Mouse (Mus musculus) WW6 (cell line): ENCODE measurements at regions not wholly inside any gene's neighbourhood (a gene's known extent, or its start where the extent isn't known, plus 50 kb on each side); places are given as distances from the start of the nearest gene placed in this dataset.
"Not testable (repeated sequence)": the region's sequence is repeated elsewhere in the genome, so short reads cannot be mapped to it uniquely, and the experiment has no call there.

Source experiments
- DNase-seq: peaks from one replicate; pipeline ENCODE4 v3.0.0-alpha.2; 2013; ENCODE audit warnings: low read depth, low spot score

DNA sequence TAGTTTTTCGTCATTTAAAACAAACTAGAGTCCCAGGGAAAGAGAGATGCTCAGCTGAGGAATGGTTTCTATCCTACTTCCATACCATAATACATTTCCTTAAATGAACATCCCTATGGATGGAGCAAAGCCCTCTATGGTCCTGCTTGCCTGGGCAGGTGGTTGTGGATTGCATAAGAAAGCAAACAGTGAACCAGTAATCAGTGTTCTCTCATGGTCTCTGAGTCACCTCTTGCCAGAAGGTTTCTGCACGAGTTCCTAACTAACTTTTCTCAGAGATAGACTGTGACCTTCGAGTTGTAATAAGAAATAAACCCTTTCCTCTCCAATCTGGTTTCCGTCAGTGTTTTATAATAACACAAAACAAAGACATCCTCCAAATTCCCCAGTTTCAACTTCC lies 62.9 kb upstream of the Bet1 start:
- DNase-seq, result no peak

DNA sequence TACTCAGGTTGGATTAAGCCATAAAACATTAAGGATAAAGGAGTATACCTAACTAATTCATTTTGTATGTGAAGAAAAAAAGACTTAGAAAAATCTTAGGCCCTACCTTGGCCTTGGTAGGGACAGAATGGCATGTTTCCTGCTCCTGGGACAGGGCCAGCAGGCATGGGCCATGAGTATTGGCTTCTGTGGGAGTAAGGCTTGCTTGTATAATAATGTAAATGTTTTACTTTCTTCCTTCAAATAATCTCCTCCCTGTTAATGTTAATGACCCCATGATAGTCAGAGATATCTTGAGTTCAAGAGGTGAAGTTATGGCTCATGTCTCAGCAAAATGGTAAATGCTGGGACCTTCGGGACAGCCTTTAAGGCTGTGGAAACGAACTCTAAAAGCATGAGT lies 71.5 kb upstream of the Bet1 start:
- DNase-seq, result no peak

DNA sequence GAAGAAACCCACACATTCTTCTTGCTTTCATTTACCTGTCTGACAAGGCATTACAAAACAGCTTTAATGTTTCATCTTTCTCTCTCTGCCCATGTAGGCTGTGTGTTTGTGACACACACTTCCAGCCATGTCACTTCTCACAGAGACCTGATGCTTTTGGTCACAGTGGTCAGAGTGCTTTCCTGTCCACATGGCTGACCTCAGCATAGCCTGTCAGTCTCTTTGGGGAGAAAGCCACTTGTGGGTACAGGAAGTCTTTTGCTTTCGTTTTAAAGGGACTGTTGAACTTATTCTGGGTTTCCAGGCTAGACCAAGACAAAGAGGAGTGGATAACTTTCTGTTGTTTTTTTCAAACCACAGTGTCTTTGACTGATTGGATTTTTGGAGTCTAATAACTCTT lies 77.0 kb upstream of the Bet1 start:
- DNase-seq, result no peak

DNA sequence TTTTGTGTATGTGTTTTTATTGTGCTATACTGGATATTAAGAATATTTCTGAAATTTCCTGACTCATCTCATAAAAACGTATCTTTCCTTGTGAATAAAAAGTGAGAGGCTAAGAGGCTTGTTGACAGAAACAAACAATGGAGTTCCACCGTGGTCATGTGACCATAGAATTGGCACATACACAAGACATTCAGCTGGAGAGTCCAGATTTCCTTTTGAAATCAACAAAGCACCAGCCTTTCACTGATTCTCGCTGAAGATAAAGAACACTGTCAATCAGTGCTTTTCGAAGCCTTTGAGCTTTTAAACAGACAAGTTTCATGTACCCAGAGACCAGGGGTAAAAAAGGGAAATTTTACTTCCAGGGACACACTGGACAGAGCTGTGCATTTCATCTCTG lies 80.3 kb upstream of the Bet1 start:
- DNase-seq, result no peak

DNA sequence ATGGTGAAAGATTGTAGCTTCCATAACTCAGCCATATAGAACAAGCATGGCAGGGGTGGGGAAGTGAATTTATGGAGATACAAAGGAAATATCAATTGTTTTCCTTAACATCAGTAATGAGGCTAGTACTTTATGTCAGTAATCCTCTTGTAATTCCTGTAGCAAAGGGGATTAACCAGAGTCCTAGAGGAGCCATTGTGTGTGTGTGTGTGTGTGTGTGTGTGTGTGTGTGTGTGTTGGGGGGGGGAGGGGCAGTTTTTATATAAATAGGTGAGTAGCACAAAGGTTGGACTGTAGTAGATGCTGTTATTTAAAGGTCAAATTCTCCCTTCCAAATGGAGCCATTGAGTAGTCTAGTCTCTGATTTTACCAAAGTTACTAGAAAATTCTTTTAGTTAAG lies 81.0 kb upstream of the Bet1 start:
- no peak for DNase-seq

DNA sequence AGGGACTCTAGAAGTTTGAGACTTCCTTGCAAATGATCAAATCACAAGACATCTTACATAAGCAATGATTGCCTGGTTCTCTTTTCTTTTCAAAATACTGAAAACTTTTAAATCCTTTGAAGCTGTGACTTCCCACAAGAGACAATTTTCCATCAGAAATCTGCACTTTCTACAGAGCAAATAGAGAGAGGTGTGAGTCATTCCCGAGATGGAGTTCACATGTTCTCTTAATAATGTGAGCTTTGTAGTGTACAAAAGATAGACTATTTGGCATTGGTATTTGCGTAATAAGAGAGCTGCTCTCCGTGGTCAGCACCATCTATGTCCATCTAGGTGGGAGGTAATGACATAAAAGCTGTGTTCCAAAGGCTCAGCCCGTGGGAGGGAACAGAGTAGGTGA lies 84.8 kb upstream of the Bet1 start:
- no peak for DNase-seq

DNA sequence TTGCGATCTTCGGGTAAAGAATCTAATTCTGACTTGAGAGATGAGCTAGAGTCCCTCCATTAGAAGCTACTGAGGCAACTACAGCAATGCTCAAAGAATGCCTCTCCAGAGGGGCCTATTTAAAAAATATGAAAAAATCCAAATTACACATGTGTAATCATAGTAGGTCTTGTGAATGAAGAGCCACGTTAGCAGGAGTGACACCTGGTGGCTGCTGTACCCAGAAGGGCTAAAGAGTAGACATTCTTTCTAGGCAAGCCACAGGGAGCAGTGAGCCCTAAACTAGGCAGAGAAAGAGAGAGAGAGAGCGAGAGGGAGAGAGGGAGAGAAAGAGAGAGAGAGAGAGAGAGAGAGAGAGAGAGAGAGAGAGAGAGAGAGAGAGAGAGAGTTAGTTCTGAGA lies 100.9 kb upstream of the Bet1 start:
- no peak for DNase-seq

DNA sequence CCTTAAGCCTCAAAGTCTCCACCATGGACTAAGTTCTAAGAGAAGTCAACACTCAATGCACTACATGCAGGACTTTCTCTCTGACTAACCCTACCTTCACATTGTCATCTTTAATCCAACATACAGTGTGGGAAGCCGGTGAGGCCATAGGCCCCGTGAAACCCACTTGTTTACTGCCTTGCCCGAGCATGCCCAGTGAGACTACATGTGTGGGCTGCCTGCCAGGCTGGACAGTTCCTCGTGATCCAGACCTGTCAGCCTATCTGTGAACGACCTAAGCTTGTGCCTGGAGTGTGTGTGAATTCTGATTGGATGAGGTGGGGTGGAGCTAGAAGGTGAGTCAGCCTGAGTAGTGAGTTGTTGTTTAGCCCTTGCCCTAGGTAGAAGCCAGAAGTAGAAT lies 104.2 kb upstream of the Bet1 start:
- DNase-seq, result not testable (repeated sequence)

DNA sequence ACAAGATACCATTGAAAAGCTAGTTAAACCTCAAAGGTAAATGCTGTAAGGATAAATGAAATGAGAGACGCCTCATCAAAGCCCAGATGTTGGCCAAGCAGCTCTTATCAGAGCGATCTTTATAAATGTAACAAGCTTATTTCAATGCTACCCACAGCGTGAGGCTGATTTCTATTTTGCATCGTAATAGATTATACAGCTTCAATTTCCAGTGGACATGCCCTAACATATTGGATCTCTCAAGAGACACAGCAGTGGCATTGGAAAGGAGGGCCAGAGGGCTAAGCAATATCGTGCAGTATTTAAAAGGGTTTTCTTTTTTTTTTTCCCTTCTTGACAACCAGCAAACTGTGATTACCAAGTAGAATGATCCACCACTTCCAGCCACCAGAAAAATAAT lies 106.5 kb upstream of the Bet1 start:
- DNase-seq, result no peak

DNA sequence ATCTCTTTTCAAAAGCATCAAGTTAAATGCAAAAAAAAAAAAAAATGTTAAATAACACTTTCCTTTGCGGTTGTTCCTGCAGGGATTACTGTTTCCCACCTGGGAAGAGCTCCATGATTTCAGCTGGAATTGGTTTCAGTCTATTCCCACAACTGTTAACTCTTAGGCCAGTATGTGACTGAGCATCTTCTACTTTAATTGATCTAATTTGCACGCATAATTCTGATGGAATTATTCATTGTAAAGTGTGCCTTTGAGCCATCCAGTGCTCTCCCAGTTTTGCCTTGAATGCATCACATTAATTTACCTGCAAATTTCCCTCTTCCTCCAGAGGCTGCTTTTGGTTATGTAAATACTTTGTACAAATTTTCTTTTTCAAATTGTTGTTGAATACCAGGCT lies 114.4 kb upstream of the Bet1 start:
- no peak for DNase-seq

DNA sequence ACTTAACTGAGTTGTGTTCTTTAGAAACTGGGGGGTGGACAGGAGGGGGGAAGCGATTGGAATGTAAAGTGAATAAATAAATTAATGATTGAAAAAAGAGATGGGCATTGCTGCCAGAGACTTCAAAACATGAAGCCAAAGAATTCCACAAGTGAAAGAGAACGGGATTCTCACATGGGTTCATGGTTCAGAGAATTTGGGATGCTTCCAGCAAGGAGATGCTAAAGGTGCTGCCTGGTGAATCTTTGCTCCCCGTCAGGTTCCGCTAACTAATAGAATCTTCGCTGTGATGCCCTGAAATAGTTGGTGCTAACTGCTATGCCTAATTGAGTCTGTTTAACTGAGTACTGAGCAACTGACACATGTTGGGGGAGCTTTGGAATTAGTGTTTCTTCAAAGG lies 118.9 kb upstream of the Bet1 start:
- no peak for DNase-seq

DNA sequence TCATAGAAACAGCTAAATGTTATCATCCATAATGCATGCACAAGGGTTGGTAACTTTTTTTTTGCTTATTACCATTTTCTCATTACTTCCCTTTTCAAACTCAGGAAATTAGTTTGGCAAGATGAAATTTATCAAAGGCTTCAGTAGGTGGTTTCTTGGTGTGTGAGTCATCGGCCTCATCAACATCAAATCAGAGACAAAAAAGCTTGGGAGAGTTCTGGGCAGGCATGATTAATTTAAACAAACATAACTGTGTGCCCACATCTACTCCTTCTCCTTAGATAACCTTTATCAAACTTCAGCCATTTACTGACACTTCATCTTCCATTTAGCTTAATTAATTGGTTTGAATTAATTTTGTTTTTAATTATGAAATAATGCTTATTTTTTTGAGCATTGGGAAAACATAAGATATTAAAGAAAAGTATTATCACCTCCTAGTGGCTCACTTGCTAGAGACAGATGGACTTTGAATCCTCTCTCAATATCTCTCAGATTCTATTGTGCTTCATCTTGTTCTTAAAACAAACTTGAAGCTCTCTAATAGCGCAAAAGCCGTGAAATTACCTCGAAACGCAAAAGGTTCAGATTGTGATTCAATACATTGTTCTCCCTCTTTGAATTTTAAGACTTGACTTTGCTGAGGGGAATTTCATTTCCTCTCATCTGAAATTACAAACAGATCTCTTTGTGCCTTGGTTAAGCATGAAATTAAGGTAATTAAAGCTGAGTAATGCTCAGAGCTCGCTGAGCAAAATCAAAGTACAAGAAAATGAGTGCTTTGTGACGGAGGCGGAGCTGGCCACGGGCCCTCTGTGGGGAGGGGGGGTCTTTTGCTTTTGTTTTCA lies 158.7 kb upstream of the Bet1 start:
- DNase-seq, result no peak

DNA sequence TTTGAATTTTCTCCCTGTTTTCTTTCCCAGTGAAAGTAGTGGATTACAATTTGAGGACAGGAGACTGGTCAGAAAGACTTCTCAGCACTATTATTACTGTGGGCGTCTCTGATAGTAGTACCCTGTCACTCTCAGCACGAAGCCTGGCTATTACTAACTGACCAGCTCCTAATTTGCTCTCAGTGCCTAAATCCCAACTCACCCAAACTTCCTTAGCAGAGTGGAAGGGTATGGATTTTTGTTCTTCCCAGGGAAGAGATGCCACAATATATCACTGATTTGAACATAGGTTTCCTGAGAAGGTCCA lies 159.3 kb upstream of the Bet1 start:
- no peak for DNase-seq

DNA sequence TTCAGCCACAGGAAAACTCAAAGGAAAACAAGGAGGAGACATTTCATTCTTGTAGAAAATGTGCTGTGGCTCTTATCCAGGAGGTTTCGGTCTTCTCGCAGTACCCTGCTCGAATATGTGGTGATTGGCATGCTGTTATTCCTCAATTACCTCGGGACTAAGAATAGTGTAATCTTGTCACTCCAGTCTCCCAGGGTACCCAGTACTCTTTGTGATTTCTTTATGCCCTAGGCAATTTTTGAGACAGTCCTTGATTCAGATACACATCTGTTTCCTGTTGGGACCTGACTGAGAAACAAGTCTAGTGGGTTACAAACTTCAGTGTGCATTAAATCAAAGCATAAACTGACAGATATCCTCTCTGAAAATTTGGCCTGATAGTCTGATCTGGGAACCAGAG lies 189.8 kb upstream of the Bet1 start:
- DNase-seq, result no peak

DNA sequence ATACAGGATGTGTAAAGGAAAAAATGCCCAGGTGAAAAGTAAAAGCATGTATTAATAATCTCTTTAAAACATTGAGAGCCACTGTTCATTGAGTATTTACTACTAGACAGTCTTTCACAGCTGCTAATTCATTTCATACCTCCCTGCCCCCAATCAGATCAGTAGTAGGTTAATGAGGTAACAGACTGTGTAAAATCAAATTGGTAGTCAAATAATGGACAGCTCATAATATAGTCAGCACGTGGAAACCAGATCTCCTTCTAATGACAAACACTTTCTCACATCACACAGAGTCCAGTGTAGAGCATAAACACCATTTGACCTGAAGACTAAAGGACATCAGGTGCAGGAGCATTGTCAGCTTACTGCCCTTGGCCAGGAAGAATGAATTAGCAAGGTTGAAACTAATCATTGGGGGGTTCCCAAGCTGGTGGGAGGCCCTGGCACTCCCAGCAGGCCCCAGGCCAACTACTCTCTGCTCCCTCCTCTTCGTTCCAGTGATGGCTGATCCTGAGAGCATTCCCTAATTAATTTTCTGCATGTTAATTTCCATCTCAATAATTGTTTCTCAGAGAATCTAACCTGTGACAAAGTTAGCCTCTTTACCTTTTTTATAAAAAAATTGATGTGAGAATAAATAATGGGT lies 190.6 kb upstream of the Bet1 start:
- no peak for DNase-seq

DNA sequence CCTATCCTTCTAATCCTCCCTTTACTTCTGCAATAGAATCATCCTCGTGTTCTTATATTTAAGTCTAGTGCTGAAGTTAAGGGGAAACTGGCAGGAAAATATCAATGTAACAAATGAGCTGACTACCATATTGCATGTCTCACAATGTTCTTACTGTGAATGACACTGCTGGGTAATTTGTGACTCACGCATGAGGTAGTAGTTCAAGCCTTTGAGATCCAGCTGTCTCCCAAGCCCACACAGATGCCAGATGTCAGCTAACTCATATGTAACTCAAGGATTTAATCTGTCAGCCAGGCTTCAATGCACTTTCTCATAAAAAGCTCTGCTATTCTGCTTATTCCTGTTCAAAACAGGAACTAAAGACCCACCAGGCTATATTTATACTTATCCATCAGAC lies 204.6 kb upstream of the Bet1 start:
- no peak for DNase-seq

DNA sequence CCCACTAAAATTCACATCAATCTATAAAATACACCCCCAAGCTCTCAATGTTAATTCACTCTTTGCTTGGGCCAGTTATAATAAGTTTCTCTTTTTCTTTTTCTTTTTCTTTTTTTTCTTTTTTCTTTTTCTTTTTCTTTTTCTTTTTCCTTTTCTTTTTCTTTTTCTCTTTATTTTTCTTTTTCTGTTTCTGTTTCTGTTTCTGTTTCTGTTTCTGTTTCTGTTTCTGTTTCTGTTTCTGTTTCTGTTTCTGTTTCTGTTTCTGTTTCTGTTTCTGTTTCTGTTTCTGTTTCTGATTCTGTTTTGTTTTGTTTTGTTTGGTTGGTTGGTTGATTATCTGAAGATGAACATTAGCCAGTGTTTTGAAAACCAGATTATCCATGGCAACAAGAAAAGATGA lies 201.2 kb upstream of the Col1a2 start:
- not testable (repeated sequence) for DNase-seq

DNA sequence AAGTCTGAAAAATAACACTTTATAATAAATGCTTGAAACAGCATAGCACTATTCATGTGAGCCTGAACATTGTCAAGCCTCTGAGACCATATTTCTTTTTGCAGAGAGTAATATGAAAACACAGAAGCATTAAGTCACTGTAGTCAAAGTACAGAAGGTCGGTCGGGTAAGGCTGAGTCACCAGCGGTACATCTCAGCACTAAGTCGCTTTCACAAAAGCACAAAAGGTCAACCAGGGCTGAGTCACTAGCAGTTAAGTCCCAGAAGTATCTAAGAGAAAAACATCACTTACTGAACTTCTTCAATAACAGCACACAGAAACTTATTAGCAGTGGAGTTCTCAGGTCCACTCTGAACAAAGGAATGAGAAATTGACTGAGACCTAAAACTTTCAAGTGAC lies 154.7 kb upstream of the Col1a2 start:
- DNase-seq, result no peak

DNA sequence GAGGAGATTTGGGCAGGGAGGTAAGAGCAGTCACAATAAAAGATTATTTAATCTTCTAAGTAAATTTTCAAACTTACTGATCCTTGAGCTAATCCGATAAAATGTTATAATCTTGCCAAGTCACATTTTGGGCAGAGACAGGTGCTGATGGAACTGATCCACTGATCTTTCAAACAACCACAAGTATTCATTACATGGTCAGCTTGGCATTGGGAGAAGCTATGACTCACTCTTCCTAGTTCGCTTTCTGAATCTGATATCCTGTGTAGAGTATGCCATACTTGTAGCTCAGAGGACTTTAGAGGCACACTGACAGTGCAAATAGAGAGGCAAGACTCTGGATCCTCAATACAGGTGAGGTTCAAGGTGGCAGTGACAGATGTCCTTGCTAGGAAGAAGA lies 142.4 kb upstream of the Col1a2 start:
- no peak for DNase-seq

DNA sequence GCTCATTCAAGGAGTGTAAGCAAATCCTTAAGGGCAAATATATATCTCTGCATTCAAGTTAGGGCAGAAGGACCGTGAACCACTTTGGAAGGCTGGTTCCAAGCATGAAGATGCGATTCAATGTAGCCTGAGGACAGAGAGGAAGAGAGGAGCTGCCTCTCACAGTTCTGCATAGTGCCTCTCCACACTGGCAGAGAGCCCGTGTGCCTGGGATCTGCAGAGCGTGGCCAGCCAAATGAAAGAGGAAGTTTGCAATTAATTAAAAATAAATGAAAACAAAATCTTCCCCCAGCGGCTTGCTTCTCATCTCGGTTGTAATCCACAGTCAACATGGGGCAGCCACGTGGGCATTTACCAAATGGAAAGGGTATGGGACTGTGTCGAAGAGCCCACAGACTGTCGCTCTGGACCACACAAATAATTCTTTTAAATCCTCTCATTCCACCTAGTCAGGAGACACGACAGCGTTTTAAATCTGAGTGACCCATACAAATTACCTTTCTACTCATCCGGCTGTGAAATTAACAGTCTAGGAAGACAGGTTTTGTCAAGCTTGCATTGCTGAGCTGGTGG lies 129.1 kb upstream of the Col1a2 start:
- DNase-seq, result no peak

DNA sequence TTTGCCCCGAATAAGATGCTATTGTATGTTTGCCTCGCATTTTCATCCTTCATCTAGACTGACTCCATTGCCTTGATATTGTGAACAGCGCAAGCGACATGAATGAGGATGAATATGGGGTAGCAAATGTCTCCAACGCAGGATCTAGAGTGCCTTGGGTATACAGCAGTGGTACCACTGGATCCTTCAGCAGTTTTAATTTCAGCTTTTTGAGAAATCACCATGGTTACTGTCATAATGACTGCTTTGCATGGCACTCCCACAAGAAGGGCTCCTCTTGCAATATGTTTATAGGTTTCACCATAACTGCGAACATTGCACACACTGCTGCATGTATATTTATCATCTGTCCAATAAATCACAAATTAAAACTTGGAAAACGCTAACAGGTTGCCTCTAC lies 107.8 kb upstream of the Col1a2 start:
- no peak for DNase-seq

DNA sequence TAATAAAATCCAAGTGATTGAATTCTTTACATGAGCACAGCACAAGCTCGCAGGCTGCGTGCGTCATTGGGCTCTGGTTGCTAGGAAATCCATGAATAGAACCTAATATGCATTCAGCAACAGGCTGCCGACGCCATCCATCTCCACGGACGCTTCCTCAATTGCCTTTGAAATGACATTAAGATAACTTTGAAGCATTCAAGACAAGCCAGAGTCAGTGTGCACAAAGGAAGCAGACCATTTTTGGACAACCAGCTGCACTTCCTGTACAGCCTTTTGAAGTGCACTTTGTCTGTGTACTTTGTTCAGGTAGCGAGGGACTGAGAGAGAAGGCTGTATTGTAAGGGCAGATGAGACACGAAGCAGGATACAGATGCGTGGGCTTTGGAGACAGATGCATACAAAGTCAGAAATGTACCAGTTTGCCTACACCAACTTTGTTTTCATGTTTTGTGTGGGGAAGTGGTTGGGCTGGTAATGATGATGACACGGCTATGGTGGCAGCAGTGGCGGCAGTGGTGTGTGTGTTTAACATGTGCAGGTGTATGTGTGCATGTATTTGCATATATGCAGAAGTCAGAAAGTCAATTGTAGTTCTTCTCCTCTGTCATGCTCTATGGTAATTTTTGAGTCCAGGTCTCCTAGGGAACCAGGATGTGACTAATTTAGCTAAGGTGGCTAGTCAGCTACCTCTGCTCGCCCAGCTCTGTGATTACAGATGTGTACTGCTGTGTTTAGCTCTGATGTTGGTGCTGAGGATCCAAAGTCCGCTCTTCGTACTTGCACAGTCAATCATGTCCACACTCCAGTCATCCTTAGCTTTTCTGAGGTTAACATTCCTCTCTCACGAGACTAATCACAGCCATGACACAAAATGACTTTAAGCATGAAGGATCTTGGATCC lies 106.7 kb upstream of the Col1a2 start:
- DNase-seq, result no peak
